Mouse (Mus musculus): Measurements from ENCODE around the gene Lrrfip1. TPM values are rescaled to one million over a fixed set of nuclear protein-coding genes. Genes with fewer than 3 reads are reported as not detected.

Lrrfip1 gene
- polyA plus RNA-seq, 1 experiment from 2014 or later = 65.4 TPM

Other genes starting within 250 kb of the Lrrfip1 start
- 86.6 and 109 TPM in 2 replicates for gene Col6a3, start 154.8 kb upstream of the Lrrfip1 start, polyA plus RNA-seq (2015; fragmentation: Nextera tagmentation; extraction: Ambion mirVana)
- gene Mlph, start 83.7 kb upstream of the Lrrfip1 start, polyA plus RNA-seq (2015; fragmentation: Nextera tagmentation; extraction: Ambion mirVana) = 1.8 and 2.3 TPM in 2 replicates
- gene Prlh, start 45.6 kb upstream of the Lrrfip1 start, polyA plus RNA-seq (2015; fragmentation: Nextera tagmentation; extraction: Ambion mirVana) = not detected in 2 replicates
- 9.5 and 14.2 TPM in 2 replicates for gene Rab17, start 29.1 kb upstream of the Lrrfip1 start, polyA plus RNA-seq (2015; fragmentation: Nextera tagmentation; extraction: Ambion mirVana)
- 0.86 and 0.88 TPM in 2 replicates for gene Rbm44, start 146.4 kb downstream of the Lrrfip1 start, polyA plus RNA-seq (2015; fragmentation: Nextera tagmentation; extraction: Ambion mirVana)
- gene Ramp1, start 181.1 kb downstream of the Lrrfip1 start, polyA plus RNA-seq (2015; fragmentation: Nextera tagmentation; extraction: Ambion mirVana) = 4.6 and 5.9 TPM in 2 replicates